ENCODE assay signal across 13 mouse cellular contexts in genomic region chr8:115432396-115433040, GRCm38 (mm10).
A peak's percentile ranks its signal among the peaks of the same experiment; 100 is the strongest.
DNase-seq lines count a peak whose midpoint lies in the region; TF ChIP-seq lines count a peak whose summit lies in the region.
"Had no signal": no experiment of that assay in that cellular context is flagged by ENCODE, and none has a peak within 500 bp of the region (broad histone marks: within the 10 kb centered on the region; RNA-seq: fewer than 3 reads in every experiment).

No protein-coding gene starts in this region.

- TF ChIP-seq POLR2A in cerebellum, adult 2 months (IDR thresholded peaks at IDR 0.05; ENCODE audit: borderline replicate concordance, insufficient read depth, low read length) = peak; percentile 20; the same call in 1 of the 2 replicates

- no peaks in the 10 kb centered on the region for H3K27me3 ChIP-seq in cerebellum, adult 2 months (ENCODE audit: control insufficient read depth, insufficient read depth, low read length)

- H3K4me3 ChIP-seq in cerebellum, adult 2 months (replicated peaks; ENCODE audit: insufficient read depth, low read depth, low read length) = no peak overlapping the region
- H3K4me3 ChIP-seq: heart, adult 2 months; hindbrain, embryonic 12.5 days; limb, embryonic 15.5 days had no signal

- intact Hi-C loops in heart, postnatal 10 days (cut with DNase I) = no loop called here
- intact Hi-C loops in gastrocnemius, postnatal 14 days (cut with DNase I; ENCODE audit: low total_unique reads) = no loop called here

- no peak for TF ChIP-seq CTCF in cerebellum, adult 2 months (IDR thresholded peaks at IDR 0.05; ENCODE audit: borderline replicate concordance, insufficient read depth, low read depth, low read length)

- DNase-seq in heart, postnatal 10 days = peak; percentile 35 to 42
- no peak for DNase-seq in heart, adult 8-10 months (ENCODE audit: low spot score)
- peak; percentile 72 for DNase-seq in adrenal gland, postnatal 14 days
- DNase-seq in cerebellum, adult 2 months = peak; percentile 84 to 94
- peak; percentile 46 for DNase-seq in gastrocnemius, postnatal 14 days
- no peak for DNase-seq in urinary bladder, postnatal 14 days (ENCODE audit: low spot score)
- no peak for DNase-seq in urinary bladder, adult 2 months (ENCODE audit: low spot score)
- DNase-seq: kidney, postnatal 14 days; lung, embryonic 14.5 days; spleen, adult 18-20 months had no signal

- peak overlapping the region; percentile 40 for H3K27ac ChIP-seq in cerebellum, adult 2 months (ENCODE audit: insufficient read depth, low read length)
- H3K27ac ChIP-seq: heart, adult 2 months; hindbrain, embryonic 12.5 days; limb, embryonic 15.5 days had no signal

- 12% methylated on average over 5 of the region's 5 CpGs for WGBS in cerebellum, adult 2 months

- peaks cover 24% of the 10 kb centered on the region for H3K4me1 ChIP-seq in cerebellum, adult 2 months (ENCODE audit: control insufficient read depth, insufficient read depth, low read length)

Comparison
In these comparisons a context has a peak if more than half of its experiments do, and no peak if none do; other contexts are left out.
1. DNase-seq: peak in heart, postnatal 10 days (2 of 2), adrenal gland, postnatal 14 days (single experiment), cerebellum, adult 2 months (2 of 2) and gastrocnemius, postnatal 14 days (single experiment); none in heart, adult 8-10 months (single experiment), urinary bladder, postnatal 14 days (single experiment) and urinary bladder, adult 2 months (single experiment).